Mouse (Mus musculus) limb, embryonic 11.5 days (tissue): ENCODE measurements around the gene Smpx. TPM values are rescaled to one million over a fixed set of nuclear protein-coding genes. Genes with fewer than 3 reads are reported as not detected.

ENCODE experiments used
- ATAC-seq: fragments of 200-750 bp; cut with Nextera tagmentation; 2 replicates; pipeline ENCODE4 v1.8.0; 2017; ENCODE audit warnings: low read depth; ENCODE audit not compliant: insufficient number of reproducible peaks, low FRiP score, low TSS enrichment
- DNase-seq: peaks from one replicate; pipeline ENCODE4 v3.0.0-alpha.2; 2015; ENCODE audit warnings: low spot score
- H3K27ac ChIP-seq: fragments of 300-500 bp; sonication (generic); replicated peaks from 2 replicates; pipeline ENCODE4 v1.5.1; 2014; ENCODE audit warnings: low read depth, mild to moderate bottlenecking, low read length
- H3K27me3 ChIP-seq: fragments of 300-500 bp; sonication (generic); 2 replicates; pipeline ENCODE4 v1.6.1; 2014; ENCODE audit warnings: mild to moderate bottlenecking, low read length, mixed read lengths; ENCODE audit not compliant: control insufficient read depth, insufficient read depth
- H3K36me3 ChIP-seq: fragments of 300-500 bp; sonication (generic); 2 replicates; pipeline ENCODE4 v1.6.1; 2014; ENCODE audit warnings: mild to moderate bottlenecking, low read length, moderate library complexity, mixed read lengths; ENCODE audit not compliant: control insufficient read depth, insufficient read depth
- H3K4me1 ChIP-seq: fragments of 300-500 bp; sonication (generic); 2 replicates; pipeline ENCODE4 v1.6.1; 2014; ENCODE audit warnings: low read length, mixed read lengths; ENCODE audit not compliant: control insufficient read depth, insufficient read depth
- H3K4me2 ChIP-seq: fragments of 300-500 bp; sonication (generic); 2 replicates; pipeline ENCODE4 v1.6.1; 2014; ENCODE audit warnings: low read depth, mild to moderate bottlenecking, moderate library complexity; ENCODE audit not compliant: severe bottlenecking
- H3K4me3 ChIP-seq: fragments of 300-500 bp; sonication (generic); 2 replicates; pipeline ENCODE4 v1.5.1; 2014; ENCODE audit warnings: low read depth, low read length
- H3K9ac ChIP-seq: fragments of 300-500 bp; sonication (generic); 2 replicates; pipeline ENCODE4 v1.6.1; 2014; ENCODE audit warnings: mild to moderate bottlenecking, low read length
- H3K9me3 ChIP-seq: fragments of 300-500 bp; sonication (generic); 2 replicates; pipeline ENCODE4 v1.6.1; 2016; ENCODE audit warnings: low read length; ENCODE audit not compliant: control insufficient read depth
- WGBS: fragments of 180-500 bp; shearing (Covaris S2); extraction: QIAGEN DNeasy Blood & Tissue Kit; methylation state at CpG from one replicate; pipeline ENCODE4 v1.1.7; 2014; 5-methylcytosine and 5-hydroxymethylcytosine counted together
- polyA plus RNA-seq: library from polyadenylated mRNA; unstranded; fragments of >200 nt; fragmentation: Nextera tagmentation; extraction: Ambion mirVana; gene quantifications from 2 replicates; pipeline ENCODE4 v1.2.1, GENCODE M21; 2014

Smpx gene
- polyA plus RNA-seq, 1 experiment from 2014 or later = 1.4 TPM

DNA sequence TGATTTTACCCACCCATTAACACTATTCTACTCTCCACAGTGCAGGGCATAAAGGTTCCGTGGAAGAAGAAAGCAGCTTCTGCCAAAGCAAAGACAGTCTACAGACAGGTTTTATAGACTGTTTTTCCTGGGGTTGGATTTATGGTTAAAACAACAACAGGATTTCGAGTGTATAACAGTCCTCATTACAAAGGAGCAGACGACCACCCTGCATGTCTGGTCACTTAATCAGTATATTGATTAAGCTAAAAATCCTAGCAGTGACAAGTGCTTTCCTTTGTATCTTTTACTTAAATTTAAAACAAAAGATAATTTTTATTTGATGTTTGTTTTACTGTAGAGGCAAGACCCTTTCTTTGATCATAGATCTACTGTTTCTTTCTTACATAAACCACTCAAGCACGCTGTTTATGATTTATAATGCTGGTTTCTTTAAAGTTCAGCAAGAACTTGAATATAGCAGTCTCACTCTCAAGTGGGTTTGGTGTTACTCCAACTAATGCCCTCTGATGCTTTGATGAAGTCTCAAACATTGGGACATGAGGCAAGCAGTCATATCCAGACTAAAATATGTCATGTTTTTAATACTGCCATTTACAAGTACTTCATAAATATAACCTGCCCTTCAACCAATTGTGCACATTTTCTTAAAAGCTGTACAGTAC is 10.0 kb downstream of the Smpx start:
- Histone ChIP-seq H3K9me3 (no peaks in the 10 kb centered on the region), H3K4me2 (no peak overlapping the region), H3K4me1 (no peaks in the 10 kb centered on the region), H3K36me3 (no peaks in the 10 kb centered on the region), H3K27me3 (no peaks in the 10 kb centered on the region), H3K4me3 (no peak overlapping the region), H3K27ac (no peak overlapping the region), H3K9ac (no peak overlapping the region)
- DNase-seq (no peak), ATAC-seq (no peak)
- WGBS = 56% methylated on average over 4 of the region's 4 CpGs

GRCm38 (mm10) chrX:157719907-157720306 is 21.2 kb downstream of the Smpx start:
- WGBS = 59% methylated on average over 3 of the region's 3 CpGs
- Histone ChIP-seq H3K27ac (no peak overlapping the region), H3K27me3 (0 out of 2 replicates have a peak, but pooled peaks cover 2% of the 10 kb centered on the region), H3K9ac (no peak overlapping the region), H3K9me3 (no peaks in the 10 kb centered on the region), H3K4me2 (no peak overlapping the region), H3K36me3 (no peaks in the 10 kb centered on the region), H3K4me3 (no peak overlapping the region), H3K4me1 (no peaks in the 10 kb centered on the region)
- ATAC-seq = no peak
- DNase-seq = no peak

DNA sequence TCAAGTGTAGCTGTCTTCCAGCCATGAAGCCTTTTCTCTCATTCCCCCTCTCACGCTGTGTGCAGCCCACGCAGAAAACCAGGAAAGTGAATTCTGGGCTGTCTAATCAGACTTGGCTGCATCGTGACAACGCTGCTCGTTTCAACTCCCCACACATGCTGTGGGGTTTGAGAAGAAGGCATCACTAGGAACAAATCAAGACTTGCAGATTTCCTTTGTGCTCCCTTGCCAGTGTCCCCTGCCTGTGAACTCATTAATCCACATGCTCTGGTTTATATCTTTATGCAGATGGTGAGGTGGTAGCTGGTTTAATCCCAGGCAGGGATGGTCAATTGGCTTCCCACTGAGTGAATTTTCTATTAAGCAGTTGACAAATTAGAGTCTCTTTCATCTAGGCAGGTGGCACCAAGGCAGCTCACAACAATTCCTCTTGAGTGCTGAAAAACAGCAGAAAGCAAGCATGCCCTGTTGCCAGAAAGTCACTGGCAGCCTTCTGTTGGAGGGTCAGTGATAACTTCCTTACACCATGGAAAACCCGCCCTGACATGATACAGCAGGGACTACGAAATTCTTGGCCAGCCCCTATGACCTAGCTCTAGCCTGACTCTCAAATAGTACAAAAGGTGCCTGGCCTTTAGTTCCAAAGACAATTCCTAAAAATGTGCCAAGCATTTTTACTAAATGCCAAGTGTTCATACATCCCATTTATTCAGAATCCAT is 32.1 kb downstream of the Smpx start:
- Histone ChIP-seq H3K9me3 (no peaks in the 10 kb centered on the region), H3K4me2 (no peak overlapping the region), H3K9ac (no peak overlapping the region), H3K4me3 (no peak overlapping the region), H3K4me1 (no peaks in the 10 kb centered on the region), H3K36me3 (no peaks in the 10 kb centered on the region), H3K27ac (no peak overlapping the region), H3K27me3 (no peaks in the 10 kb centered on the region)
- DNase-seq = no peak
- no peak for ATAC-seq
- WGBS = 36% methylated on average over 7 of the region's 7 CpGs

DNA sequence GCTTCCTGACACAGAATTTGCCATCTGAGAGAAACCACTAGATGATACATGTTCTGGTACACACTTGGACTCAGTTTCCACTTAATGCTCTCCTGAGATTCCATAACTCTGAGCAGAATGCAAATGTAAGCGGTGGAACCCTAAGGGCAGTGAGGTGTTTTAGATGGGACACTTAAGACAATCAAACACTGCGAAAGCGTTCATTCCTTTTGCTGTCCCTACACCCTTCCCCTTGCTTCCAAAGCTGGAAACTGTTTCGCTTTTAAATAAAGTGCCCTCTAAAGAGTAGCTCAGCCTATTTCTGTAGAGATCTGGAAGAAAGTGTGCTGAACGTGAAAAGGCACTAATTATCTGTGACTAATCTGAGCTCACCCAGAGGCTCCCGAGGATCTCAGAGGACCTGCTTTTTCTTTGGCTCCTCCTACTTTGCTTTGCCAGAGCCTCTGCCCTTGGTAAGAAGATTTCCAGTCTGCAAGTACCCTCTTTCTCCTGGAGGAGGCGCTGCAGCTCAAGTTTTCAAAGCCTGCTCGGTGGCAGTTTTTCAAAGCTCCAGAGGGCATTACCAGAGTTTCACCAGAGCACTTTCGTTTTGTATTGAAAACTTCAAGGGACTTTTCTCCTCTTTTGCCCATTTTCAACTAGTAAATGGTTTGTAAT is 33.1 kb downstream of the Smpx start:
- no peak overlapping the region for H3K4me3 ChIP-seq
- H3K27me3 ChIP-seq = no peaks in the 10 kb centered on the region
- DNase-seq (peak; percentile 84), ATAC-seq (peak; percentile 47; the same call in 1 of the 2 replicates)
- H3K4me1 ChIP-seq = no peaks in the 10 kb centered on the region
- no peak overlapping the region for H3K4me2 ChIP-seq
- no peak overlapping the region for H3K9ac ChIP-seq
- WGBS = 38% methylated on average over 9 of the region's 9 CpGs
- no peaks in the 10 kb centered on the region for H3K36me3 ChIP-seq
- H3K9me3 ChIP-seq = no peaks in the 10 kb centered on the region
- no peak overlapping the region for H3K27ac ChIP-seq

- DNase-seq (no peak), ATAC-seq (no peak)
- 49% methylated on average over 3 of the region's 3 CpGs for WGBS
- Histone ChIP-seq H3K4me1 (no peaks in the 10 kb centered on the region), H3K27me3 (no peaks in the 10 kb centered on the region), H3K9ac (no peak overlapping the region), H3K4me3 (no peak overlapping the region), H3K27ac (no peak overlapping the region), H3K9me3 (no peaks in the 10 kb centered on the region), H3K4me2 (no peak overlapping the region), H3K36me3 (no peaks in the 10 kb centered on the region)
Observed at GRCm38 (mm10) chrX:157732346-157732745, 33.6 kb downstream of the Smpx start.

GRCm38 (mm10) chrX:157733836-157734235 is 35.1 kb downstream of the Smpx start:
- 41% methylated on average over 2 of the region's 2 CpGs for WGBS
- no peaks in the 10 kb centered on the region for H3K9me3 ChIP-seq
- DNase-seq (no peak), ATAC-seq (no peak)
- H3K27me3 ChIP-seq = no peaks in the 10 kb centered on the region
- H3K4me3 ChIP-seq = no peak overlapping the region
- H3K27ac ChIP-seq = no peak overlapping the region
- no peaks in the 10 kb centered on the region for H3K36me3 ChIP-seq
- H3K4me1 ChIP-seq = no peaks in the 10 kb centered on the region
- no peak overlapping the region for H3K9ac ChIP-seq
- no peak overlapping the region for H3K4me2 ChIP-seq

DNA sequence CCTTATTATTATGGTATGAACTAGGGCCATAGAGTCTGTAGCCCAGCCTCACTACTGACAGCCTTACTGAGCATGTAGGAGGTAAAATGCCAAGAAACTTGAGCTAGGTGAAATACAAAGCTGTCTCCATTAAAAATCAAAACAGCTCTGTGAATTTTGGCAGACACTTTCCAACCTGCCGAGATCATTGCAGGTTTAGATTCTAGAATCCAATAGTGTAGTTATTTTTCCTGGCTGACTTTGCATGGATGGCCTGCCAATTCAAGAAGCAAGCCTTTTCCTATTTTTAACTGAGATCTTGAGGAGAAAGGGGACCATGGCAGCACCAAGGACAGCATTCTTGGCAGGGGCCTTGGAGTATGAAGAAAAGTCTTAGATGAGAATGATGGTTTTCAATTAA is 35.6 kb downstream of the Smpx start:
- 88% methylated on average over 1 of the region's 1 CpGs for WGBS
- Histone ChIP-seq H3K4me1 (no peaks in the 10 kb centered on the region), H3K9me3 (no peaks in the 10 kb centered on the region), H3K9ac (no peak overlapping the region), H3K4me2 (no peak overlapping the region), H3K36me3 (no peaks in the 10 kb centered on the region), H3K4me3 (no peak overlapping the region), H3K27me3 (no peaks in the 10 kb centered on the region), H3K27ac (no peak overlapping the region)
- ATAC-seq = no peak
- no peak for DNase-seq

- Histone ChIP-seq H3K36me3 (no peaks in the 10 kb centered on the region), H3K4me3 (no peak overlapping the region), H3K4me1 (no peaks in the 10 kb centered on the region), H3K4me2 (no peak overlapping the region), H3K27me3 (no peaks in the 10 kb centered on the region), H3K9me3 (no peaks in the 10 kb centered on the region), H3K27ac (no peak overlapping the region), H3K9ac (no peak overlapping the region)
- ATAC-seq (no peak), DNase-seq (no peak)
- WGBS = 78% methylated on average over 10 of the region's 10 CpGs
Observed at GRCm38 (mm10) chrX:157747815-157748544, 49.3 kb downstream of the Smpx start.
